Mouse (Mus musculus) liver, postnatal 0 days (tissue): ENCODE measurements at regions not wholly inside any gene's neighbourhood (a gene's known extent, or its start where the extent isn't known, plus 50 kb on each side); places are given as distances from the start of the nearest gene placed in this dataset.

Experiments
- CTCF ChIP-seq: sonication (generic); IDR thresholded peaks from 2 replicates; pipeline ENCODE4 v1.5.1; 2016; ENCODE audit warnings: antibody characterized with exemption, low read depth
- EP300 ChIP-seq: IDR thresholded peaks from 2 replicates; pipeline ENCODE4 v1.6.1; 2016; ENCODE audit warnings: antibody characterized with exemption, low read depth, mild to moderate bottlenecking

DNA sequence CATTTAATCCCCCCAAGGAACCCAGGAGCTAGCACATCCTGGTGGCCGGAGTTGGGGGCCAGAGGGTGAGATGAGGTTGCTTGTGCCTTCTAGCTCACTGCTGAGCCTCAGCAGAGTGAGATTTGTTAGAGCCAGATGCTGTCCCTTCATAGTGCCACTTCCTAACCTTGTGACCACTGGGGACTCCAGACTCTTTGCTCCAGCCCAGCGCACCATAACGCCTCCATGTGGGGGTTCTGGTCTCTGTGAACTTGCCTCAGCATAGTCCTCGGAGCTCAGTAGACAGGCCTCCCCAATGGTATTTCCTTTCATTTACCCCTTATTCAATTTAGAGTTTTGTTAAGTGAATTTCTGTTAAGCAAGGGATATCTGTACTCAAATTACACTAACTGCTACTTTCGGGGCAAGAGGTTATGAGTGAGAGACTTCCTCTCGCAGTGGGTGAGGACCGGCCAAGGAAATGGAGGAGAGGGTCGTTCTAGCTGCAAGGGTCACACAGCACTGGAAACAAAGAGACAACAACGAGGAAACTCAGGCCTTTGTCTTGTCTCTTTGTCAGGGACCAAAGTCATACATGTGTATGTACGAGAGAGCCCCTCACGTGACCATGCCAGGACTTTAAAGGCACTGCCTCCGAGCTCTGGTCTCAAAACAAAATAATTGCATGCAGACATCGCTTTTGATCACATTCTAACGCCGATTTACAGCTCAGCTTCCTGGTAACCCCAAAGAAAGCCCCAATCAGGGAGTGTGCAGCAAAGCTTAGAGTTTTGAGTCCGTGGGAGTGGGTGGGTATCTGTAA is 74.8 kb upstream of the Laptm4a start:
- TF ChIP-seq CTCF, result no peak; the same call in 1 of the 2 replicates
- no peak for TF ChIP-seq EP300
